Mouse (Mus musculus) bone marrow macrophage, adult 2 months (primary cell): ENCODE results near the gene Usp54. TPM values are rescaled to one million over a fixed set of nuclear protein-coding genes. Genes with fewer than 3 reads are reported as not detected.

ENCODE experiments used
- H3K27ac ChIP-seq: 2 replicates; pipeline ENCODE4 v1.5.1; 2012; ENCODE audit warnings: low read depth, low read length; ENCODE audit not compliant: insufficient read depth
- H3K4me1 ChIP-seq: 2 replicates; pipeline ENCODE4 v1.6.1; 2012; ENCODE audit warnings: low read length; ENCODE audit not compliant: control insufficient read depth, insufficient read depth
- H3K4me3 ChIP-seq: 2 replicates; pipeline ENCODE4 v1.5.1; 2012; ENCODE audit warnings: mild to moderate bottlenecking, low read length, moderate library complexity; ENCODE audit not compliant: insufficient read depth
- CTCF ChIP-seq: IDR thresholded peaks from 2 replicates; pipeline ENCODE4 v1.5.1; 2012; ENCODE audit warnings: low read depth, mild to moderate bottlenecking, low read length, moderate library complexity
- POLR2A ChIP-seq: IDR thresholded peaks from 2 replicates; pipeline ENCODE4 v1.6.1; 2012; ENCODE audit warnings: mild to moderate bottlenecking, low read depth, low read length, borderline replicate concordance
- polyA plus RNA-seq: library from polyadenylated mRNA; stranded (reverse); fragments of >200 nt; gene quantifications from 2 replicates; pipeline ENCODE4 v1.2.4, GENCODE M21; 2012; ENCODE audit not compliant: missing spikeins, insufficient read depth, insufficient read length

The Usp54 gene
- polyA plus RNA-seq, 1 experiment, result 3.4 TPM

DNA sequence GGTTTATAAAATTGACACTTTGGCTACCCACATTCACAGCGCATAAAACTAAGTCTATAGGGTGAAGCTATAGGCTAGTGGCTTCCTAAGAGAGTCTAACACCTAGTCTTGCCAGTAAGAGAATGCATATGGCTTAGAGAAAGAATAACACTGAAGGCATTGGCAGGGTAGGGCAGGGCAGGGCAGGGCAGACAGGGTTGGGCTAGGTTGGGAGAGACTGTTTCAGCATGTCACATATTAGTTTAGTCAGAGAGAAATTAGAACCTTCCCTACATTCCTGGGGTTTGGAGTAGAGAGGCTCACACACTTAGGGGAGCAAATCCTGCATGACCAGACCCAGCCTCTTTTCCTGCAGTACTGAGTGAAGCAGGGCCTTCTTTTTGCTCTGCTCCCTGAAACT lies 26.6 kb upstream of the Usp54 start:
- Histone ChIP-seq H3K4me1 (no peaks in the 10 kb centered on the region), H3K4me3 (no peak overlapping the region), H3K27ac (no peak overlapping the region)
- TF ChIP-seq POLR2A (no peak), CTCF (no peak)

DNA sequence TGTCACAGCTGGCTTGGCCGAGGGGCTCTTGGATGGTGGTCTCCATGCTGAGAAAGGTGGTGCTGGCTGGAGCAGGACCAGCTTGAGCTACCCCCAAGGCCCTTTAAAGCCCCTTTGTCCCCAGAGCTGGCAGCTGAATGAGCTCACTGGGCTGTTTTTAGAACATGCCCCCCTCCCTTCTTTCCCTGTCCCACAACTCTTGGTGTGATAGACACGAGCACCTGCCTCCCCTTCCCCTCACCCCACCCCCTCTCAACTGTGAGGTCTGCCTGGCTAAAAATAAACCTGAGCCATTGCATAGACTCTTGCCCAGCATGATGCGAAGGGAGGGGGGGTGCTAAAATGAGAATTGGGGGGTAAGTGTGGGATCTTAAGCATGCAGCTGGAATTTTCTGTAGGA lies 23.6 kb upstream of the Usp54 start:
- no peak for TF ChIP-seq POLR2A
- no peak for TF ChIP-seq CTCF
- peaks cover 4% of the 10 kb centered on the region for H3K4me1 ChIP-seq
- no peak overlapping the region for H3K27ac ChIP-seq
- no peak overlapping the region for H3K4me3 ChIP-seq

DNA sequence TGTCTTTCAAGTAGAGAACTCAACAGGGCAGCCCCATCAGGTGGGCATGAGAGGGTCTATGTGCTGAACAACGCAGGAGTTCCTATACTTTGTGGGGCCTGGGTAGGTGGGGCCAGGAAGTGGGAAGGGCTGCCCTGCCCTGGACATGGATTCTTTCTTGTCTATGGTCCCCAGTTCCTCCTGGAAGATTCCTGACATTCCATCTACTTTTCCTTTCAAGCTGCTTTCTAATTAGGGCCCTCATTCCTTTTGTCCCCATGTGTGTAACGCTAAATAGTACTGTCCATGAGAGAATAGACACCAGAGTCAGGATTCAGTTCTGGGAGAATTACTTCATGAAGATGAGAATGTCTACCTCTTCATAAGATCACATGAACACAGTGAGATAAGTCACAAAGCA lies 22.7 kb upstream of the Usp54 start:
- no peak overlapping the region for H3K4me3 ChIP-seq
- H3K27ac ChIP-seq, result no peak overlapping the region
- H3K4me1 ChIP-seq, result peaks cover 4% of the 10 kb centered on the region
- TF ChIP-seq CTCF, result no peak
- no peak for TF ChIP-seq POLR2A

DNA sequence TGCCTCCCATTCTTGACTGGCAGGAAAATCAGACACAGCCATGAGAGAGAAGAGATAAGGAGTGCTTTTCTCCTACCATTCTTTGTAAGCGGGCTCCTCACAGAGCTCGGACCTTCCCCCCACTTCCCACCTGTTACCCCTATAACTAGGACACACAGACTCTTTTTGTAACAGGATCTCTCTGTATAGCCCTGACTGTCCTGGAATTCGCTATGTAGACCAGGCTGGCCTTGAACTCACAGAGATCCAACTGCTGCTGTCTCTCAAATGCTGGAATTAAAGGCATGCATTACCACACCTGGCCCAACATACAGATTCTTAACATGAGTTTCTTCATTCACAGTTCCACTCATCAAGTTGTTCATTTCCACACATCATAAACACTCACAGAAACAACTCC lies 21.9 kb upstream of the Usp54 start:
- Histone ChIP-seq H3K27ac (no peak overlapping the region), H3K4me1 (peaks cover 4% of the 10 kb centered on the region), H3K4me3 (no peak overlapping the region)
- TF ChIP-seq CTCF, result no peak
- no peak for TF ChIP-seq POLR2A

DNA sequence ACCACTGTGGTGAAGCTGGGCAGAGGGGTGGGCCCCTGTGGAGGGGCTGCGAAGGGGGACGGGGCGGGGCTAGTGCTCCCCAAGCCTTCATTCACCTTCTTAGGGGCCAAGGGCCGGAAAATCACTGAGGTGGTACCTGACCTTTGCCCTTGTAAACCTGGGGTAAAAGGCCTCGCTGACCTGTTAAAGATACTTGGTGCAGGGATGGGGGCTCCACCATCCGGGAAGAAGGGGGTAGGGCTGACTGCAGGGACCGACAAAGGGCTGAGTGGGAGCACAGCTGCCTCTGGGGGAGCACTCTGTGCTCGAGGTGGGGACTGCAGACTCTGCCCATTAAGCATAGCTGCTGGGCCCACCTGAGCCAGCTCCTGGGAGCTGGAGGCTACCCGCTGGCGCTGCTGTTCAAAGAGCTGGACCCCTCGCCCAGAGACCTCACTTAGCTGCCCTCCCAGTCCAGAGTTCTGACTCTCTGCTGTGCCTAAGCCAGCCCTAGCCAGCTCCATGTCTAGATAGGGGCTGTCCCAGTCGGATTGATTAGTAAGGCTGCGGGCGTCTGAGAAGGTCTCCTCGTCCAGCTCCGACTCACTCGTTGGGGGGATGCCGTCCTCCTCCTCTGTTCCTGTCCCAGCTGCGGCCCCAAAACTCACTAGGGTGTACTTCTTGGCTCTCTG lies 20.9 kb upstream of the Usp54 start:
- TF ChIP-seq CTCF, result no peak
- no peak for TF ChIP-seq POLR2A
- Histone ChIP-seq H3K27ac (no peak overlapping the region), H3K4me1 (peaks cover 4% of the 10 kb centered on the region), H3K4me3 (peak overlapping the region; percentile 62)

DNA sequence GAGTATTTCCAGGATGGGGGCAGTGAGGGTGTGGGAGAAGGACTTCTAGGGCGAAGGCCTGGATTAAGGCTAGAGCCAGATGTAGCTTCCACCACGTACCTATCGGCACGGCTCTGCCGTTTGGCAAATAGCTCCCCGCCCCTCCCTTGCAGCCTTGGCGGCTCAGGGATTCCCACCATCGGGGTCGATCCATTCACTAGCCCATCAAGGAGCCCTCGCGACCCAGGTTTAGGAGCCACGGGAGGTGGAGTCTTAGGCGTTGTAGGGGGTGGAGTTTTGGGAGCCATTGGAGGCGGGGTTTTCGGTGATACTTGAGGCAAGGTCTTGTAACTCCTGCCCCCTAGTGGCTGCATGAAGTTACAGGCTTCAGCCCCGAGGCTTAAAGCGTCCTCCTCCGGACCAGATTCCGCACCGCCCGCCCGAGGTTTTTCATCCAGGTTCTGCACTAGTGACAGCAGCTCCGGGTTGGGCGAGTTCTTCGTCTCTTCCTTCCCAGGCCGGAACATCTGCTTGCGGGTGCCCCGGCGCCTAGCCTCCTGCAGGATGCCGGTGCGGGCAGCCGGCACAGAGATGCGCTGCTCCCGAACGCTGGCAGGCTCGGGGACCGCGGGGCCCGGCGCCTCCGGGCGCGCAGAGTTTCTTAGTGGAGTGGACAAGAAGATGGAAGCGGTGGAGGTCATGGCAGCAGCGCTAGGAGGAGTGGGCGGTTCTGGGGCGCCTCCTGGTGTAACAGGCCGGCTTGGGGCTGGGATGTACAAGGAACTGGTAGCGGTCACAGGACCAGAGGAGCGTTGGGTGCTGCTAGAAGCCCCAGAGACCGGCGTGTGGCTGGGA lies 20.2 kb upstream of the Usp54 start:
- peaks cover 8% of the 10 kb centered on the region for H3K4me1 ChIP-seq
- TF ChIP-seq POLR2A (no peak), CTCF (peak; percentile 43)
- no peak overlapping the region for H3K27ac ChIP-seq

DNA sequence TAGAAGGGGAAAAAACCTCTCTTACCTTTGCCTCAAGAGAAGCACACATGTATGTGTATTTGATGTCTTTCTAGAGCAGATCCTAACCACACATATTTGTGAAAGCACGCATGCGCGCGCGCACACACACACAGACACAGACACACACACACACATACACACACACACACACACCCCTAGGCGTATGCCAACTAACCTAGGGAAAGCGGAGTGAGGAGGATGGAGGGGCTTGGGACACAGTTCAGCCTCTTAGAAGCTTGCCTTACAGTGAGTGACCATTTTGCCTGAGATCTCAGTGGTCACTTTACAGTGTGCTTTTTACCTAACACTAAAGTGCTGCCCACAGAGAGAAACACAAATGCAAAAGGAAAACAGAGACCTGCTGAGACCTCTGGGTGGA lies 18.8 kb upstream of the Usp54 start:
- Histone ChIP-seq H3K4me1 (peaks cover 20% of the 10 kb centered on the region), H3K4me3 (no peak overlapping the region), H3K27ac (no peak overlapping the region)
- TF ChIP-seq POLR2A (no peak), CTCF (no peak)

More for the DNA sequence above, 20.2 kb upstream of the Usp54 start:
- H3K4me3 ChIP-seq, result peak overlapping the region; percentile 62

DNA sequence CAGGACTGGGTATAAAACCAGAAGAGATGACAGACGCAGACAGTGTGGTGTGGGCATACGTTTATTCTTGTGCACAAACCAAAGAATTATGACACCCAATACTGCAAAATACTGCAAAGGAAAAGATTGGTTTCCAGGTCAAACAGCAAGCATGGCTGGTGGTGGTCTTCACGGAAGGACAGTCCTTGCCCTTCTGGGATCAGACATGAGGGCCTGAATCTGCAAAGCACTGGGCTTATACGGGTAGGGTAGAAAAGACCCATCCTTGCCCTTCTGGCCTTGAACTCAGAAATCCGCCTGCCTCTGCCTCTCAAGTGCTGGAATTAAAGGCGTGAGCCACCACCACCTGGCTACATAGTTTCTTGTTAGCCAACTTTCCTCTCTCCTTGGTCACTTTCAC lies 18.0 kb upstream of the Usp54 start:
- TF ChIP-seq CTCF (no peak), POLR2A (no peak)
- no peak overlapping the region for H3K4me3 ChIP-seq
- no peak overlapping the region for H3K27ac ChIP-seq
- peaks cover 26% of the 10 kb centered on the region for H3K4me1 ChIP-seq

DNA sequence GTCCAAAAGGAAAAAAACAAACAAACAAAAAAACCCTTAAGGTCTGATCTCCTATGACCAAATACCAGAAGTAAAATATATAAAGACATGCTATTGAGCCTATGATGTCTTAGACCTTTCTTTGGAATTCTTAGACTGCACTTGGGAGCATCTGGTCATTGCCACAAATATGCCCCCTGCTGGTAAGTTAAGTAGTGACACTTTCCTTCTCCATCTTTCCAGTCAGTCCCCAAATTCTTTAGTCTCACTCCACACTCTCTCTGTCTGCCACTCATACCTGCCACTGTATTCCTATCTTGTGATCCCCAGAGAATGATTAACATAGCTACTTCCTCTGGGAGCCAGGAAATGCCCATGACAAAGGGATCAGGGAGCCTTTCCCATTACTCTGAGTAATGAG lies 17.5 kb upstream of the Usp54 start:
- TF ChIP-seq POLR2A (no peak), CTCF (no peak)
- no peak overlapping the region for H3K4me3 ChIP-seq
- no peak overlapping the region for H3K27ac ChIP-seq
- peaks cover 31% of the 10 kb centered on the region for H3K4me1 ChIP-seq

DNA sequence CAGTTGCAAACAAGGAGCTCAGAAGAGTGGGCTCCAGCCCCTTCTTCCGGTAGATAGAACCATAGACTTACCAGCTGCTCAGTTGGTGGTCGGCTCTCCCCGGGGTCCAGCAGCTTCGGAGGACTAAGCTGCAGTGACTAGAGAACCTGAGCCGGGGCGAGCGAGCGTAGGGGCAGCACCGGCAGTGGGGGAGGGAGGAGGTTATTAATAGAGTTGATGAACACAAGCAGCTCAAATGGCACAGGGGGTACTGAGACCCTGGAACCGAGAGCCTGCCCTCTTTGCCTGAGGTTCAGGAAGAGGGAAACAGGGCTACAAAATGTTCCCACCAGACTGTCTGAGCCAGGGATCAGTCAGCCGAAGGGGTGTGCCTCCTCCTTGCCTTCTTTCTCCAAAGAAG lies 15.5 kb upstream of the Usp54 start, which contains the start of gene Myoz1:
Gene Myoz1 (minus strand): TSS at position 180 of the 400 bp plus-strand sequence.
- TF ChIP-seq CTCF (no peak), POLR2A (no peak)
- Histone ChIP-seq H3K27ac (peak within 1 kb of the TSS; percentile 92), H3K4me3 (no peak within 1 kb of the TSS), H3K4me1 (peaks cover 40% of the 10 kb centered on the region)
